Mouse (Mus musculus) lung, postnatal 0 days (tissue): ENCODE measurements around the gene Rora. TPM values are rescaled to one million over a fixed set of nuclear protein-coding genes. Genes with fewer than 3 reads are reported as not detected.
"Not testable (repeated sequence)": the region's sequence is repeated elsewhere in the genome, so short reads cannot be mapped to it uniquely, and the experiment has no call there.

Experiments used
- ATAC-seq: fragments of 200-750 bp; cut with Nextera tagmentation; 2 replicates; pipeline ENCODE4 v1.8.0; 2017; ENCODE audit warnings: moderate library complexity
- DNase-seq: peaks from one replicate; pipeline ENCODE4 v3.0.0-alpha.2; 2016; ENCODE audit warnings: low spot score
- H3K27ac ChIP-seq: fragments of 300-500 bp; sonication (generic); 2 replicates; pipeline ENCODE4 v1.5.1; 2014; ENCODE audit warnings: antibody characterized with exemption, mild to moderate bottlenecking, low read length, mixed read lengths
- H3K27me3 ChIP-seq: fragments of 300-500 bp; sonication (generic); replicated peaks from 2 replicates; pipeline ENCODE4 v1.6.1; 2014; ENCODE audit warnings: low read length, mixed read lengths; ENCODE audit not compliant: insufficient read depth
- H3K36me3 ChIP-seq: fragments of 300-500 bp; sonication (generic); 2 replicates; pipeline ENCODE4 v1.6.1; 2014; ENCODE audit warnings: low read length, mixed read lengths; ENCODE audit not compliant: insufficient read depth
- H3K4me1 ChIP-seq: fragments of 300-500 bp; sonication (generic); 2 replicates; pipeline ENCODE4 v1.6.1; 2014; ENCODE audit warnings: antibody characterized with exemption, low read depth, low read length, mixed read lengths; ENCODE audit not compliant: insufficient read depth
- H3K4me2 ChIP-seq: fragments of 300-500 bp; sonication (generic); replicated peaks from 2 replicates; pipeline ENCODE4 v1.6.1; 2014; ENCODE audit warnings: low read depth, mild to moderate bottlenecking, low read length, moderate library complexity, mixed read lengths
- H3K4me3 ChIP-seq: fragments of 300-500 bp; sonication (generic); 2 replicates; pipeline ENCODE4 v1.5.1; 2014; ENCODE audit warnings: low read depth, low read length
- H3K9ac ChIP-seq: fragments of 300-500 bp; sonication (generic); replicated peaks from 2 replicates; pipeline ENCODE4 v1.6.1; 2014; ENCODE audit warnings: low read depth, mild to moderate bottlenecking
- H3K9me3 ChIP-seq: fragments of 300-500 bp; sonication (generic); 2 replicates; pipeline ENCODE4 v1.6.1; 2016; ENCODE audit warnings: low read length, mixed read lengths
- CTCF ChIP-seq: IDR thresholded peaks from 2 replicates; pipeline ENCODE4 v1.5.1; 2016; ENCODE audit warnings: antibody characterized with exemption, mild to moderate bottlenecking
- EP300 ChIP-seq: IDR thresholded peaks from 2 replicates; pipeline ENCODE4 v1.6.1; 2016; ENCODE audit warnings: antibody characterized with exemption, mild to moderate bottlenecking, control low read depth
- WGBS: fragments of 180-500 bp; shearing (Covaris S2); extraction: QIAGEN DNeasy Blood & Tissue Kit; methylation state at CpG from one replicate; pipeline ENCODE4 v1.1.7; 2014; 5-methylcytosine and 5-hydroxymethylcytosine counted together
- polyA plus RNA-seq: library from polyadenylated mRNA; unstranded; fragments of >200 nt; fragmentation: Nextera tagmentation; extraction: Ambion mirVana; gene quantifications from 2 replicates; pipeline ENCODE4 v1.2.1, GENCODE M21; 2015

Rora gene
- polyA plus RNA-seq, 1 experiment from 2014 or later, result 18.8 TPM

DNA sequence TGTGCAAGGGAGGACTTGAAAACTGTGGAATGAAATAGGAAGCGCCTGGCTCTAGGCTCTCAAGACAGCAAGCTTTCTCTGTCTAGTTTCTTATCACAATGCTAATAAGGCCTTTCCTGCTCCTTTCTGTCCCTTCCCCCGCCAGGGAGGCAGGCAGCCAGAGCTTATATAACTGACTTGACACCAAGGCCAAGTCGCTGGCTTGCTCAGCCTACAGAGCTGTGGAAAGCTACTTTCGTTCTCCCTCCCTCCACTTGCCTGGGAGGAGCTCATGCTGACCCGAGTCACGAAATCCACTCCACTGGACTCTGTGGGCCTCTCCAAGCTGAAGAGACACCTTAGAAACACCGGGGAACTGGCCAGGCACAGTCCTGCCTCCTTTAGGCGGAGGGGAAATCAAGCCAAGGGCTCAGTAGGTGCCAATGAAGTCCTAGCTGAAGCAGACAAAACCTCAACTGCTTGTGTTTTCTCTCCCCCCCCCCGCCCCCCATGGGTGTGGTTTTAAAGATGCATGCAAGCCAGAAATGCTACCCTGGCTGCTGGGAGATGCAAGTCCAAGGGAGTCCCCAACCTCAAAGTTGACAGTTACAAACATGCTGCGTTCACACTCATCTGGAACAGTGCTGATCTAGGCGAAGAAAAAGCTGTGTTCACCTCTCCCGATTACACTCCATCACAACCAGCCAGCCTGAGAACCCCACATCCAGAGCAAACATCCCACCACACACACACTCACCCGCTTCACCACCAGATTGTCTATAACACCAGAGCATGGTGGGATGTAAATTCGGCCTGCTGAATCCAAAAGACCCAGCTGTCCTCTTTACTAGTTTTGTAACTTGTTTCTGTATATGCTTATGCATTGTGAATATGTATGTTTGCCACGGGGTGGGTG is 438.8 kb downstream of the Rora start:
- 0 out of 2 replicates have a peak overlapping the region, but pooled peaks have one; percentile 14 for H3K4me2 ChIP-seq
- peak; percentile 95 for ATAC-seq

DNA sequence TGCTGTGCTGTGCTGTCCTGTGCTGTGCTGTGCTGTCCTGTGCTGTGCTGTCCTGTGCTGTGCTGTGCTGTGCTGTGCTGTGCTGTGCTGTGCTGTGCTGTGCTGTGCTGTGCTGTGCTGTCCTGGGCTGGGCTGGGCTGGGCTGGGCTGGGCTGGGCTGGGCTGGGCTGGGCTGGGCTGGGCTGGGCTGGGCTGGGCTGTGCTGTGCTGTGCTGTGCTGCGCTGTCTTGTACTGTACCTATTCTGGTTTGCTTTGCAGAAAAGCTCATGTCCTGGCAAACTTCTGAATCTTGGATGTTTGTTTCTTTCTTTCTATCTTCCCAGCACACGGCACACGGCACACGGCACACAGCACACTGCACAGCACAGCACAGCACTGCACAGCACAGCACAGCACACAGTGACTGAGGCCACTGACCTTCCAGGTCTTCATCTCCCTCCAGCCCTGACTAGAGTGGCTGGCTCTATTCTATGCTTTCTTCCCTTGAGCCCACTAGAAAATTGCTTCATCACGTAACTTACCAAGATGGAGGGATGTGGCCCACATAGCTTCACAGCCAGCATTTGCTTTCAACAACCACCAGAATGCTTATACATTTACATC is 446.7 kb downstream of the Rora start:
- H3K27me3 ChIP-seq, H3K4me2 ChIP-seq, H3K4me3 ChIP-seq, H3K9me3 ChIP-seq, H3K9ac ChIP-seq, H3K4me1 ChIP-seq, DNase-seq, H3K36me3 ChIP-seq, H3K27ac ChIP-seq, ATAC-seq: not testable (repeated sequence)
- WGBS, result 92% methylated on average over 5 of the region's 5 CpGs

More for the DNA sequence above, 438.8 kb downstream of the Rora start:
- Histone ChIP-seq H3K9me3 (no peaks in the 10 kb centered on the region), H3K36me3 (no peaks in the 10 kb centered on the region), H3K9ac (no peak overlapping the region), H3K27me3 (no peaks in the 10 kb centered on the region), H3K4me1 (peaks cover 7% of the 10 kb centered on the region; the same call in 1 of the 2 replicates), H3K4me3 (no peak overlapping the region), H3K27ac (peak overlapping the region; percentile 48)
- TF ChIP-seq EP300 (peak; percentile 25; the same call in 1 of the 2 replicates), CTCF (peak; percentile 36)
- peak; percentile 87 for DNase-seq
- 38% methylated on average over 14 of the region's 15 CpGs for WGBS

DNA sequence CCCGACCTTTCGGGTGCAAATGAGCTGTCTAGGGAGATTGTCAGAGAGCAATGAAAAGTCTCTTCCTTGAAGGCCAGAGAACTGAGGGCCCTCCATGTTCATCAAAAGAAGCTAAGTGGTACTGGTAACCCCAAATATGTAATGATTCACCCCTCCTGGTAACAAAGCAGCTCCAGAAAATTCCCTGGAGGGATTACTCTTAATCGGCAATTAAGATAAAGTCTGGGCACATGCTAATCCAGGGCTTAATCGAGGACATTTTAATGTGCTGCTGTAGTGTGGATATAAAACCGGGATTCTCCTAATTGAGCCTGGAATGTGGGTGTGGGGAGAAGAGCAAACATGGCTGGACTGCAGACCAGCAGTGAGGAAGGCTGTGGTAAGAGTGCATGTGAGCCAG is 450.7 kb downstream of the Rora start:
- H3K9me3 ChIP-seq, result no peaks in the 10 kb centered on the region
- H3K9ac ChIP-seq, result no peak overlapping the region
- H3K4me3 ChIP-seq, result no peak overlapping the region
- no peaks in the 10 kb centered on the region for H3K27me3 ChIP-seq
- DNase-seq, result no peak
- H3K4me1 ChIP-seq, result no peaks in the 10 kb centered on the region
- no peak overlapping the region for H3K27ac ChIP-seq
- no peak overlapping the region for H3K4me2 ChIP-seq
- no peak for TF ChIP-seq EP300
- no peak for TF ChIP-seq CTCF
- no peak for ATAC-seq
- no peaks in the 10 kb centered on the region for H3K36me3 ChIP-seq
- 49% methylated on average over 5 of the region's 5 CpGs for WGBS

DNA sequence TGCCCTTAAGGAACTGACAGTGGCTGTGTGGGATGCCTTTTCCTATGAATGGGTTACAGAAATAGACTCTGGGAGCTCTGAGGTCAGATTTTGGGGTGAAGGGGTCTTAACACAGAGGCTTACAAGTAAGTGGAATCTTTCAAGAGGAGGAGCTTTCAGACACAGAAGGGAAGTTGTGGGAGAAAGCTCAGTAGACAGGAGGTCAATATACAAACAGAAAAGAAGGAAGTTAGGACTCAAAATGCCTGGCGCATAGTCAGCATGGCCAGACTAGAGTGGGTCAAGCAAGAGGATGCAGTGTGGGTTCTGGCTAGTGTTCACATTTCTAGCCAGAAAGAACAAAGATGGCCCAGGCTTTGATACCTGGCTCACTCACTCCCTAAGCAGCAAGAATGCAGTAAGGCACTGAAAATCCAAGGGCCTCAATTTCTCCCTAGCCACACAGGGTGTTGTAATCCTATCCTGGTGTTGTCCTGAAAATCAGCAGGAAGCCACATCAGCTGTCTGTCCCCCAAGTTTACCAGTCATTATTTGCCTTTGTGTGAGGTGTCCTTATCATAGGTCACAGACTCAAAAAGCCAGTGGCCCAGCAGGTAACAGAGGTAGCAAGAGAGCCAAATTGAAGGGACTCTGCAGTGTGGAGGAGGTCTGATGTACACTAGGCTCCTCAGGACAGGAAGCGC is 456.2 kb downstream of the Rora start:
- DNase-seq, result no peak
- no peaks in the 10 kb centered on the region for H3K27me3 ChIP-seq
- no peaks in the 10 kb centered on the region for H3K4me1 ChIP-seq
- no peak overlapping the region for H3K4me3 ChIP-seq
- H3K27ac ChIP-seq, result no peak overlapping the region
- no peak overlapping the region for H3K9ac ChIP-seq
- ATAC-seq, result no peak
- TF ChIP-seq EP300 (no peak), CTCF (no peak)
- 79% methylated on average over 2 of the region's 2 CpGs for WGBS
- no peaks in the 10 kb centered on the region for H3K36me3 ChIP-seq
- H3K9me3 ChIP-seq, result no peaks in the 10 kb centered on the region
- H3K4me2 ChIP-seq, result no peak overlapping the region

DNA sequence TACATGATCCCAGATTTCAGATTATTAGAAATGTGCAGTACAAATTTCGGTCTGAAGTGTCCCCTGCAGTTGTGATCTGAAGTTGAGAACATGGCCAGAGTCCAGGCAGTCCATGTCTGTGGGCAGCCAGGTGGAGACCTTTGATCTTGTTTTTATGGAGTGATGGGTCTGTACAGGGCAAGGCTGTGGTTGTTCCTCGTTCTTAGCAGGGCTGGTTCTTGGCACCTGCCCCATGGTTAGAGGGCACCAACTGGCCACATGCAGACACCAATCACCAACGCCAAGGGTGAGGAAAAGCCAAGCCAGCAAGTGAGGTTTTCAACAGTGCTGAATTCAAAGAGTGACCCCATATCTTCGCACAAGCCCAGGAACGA is 456.7 kb downstream of the Rora start:
- ATAC-seq, result no peak
- Histone ChIP-seq H3K9me3 (no peaks in the 10 kb centered on the region), H3K4me3 (no peak overlapping the region), H3K27ac (no peak overlapping the region), H3K4me1 (no peaks in the 10 kb centered on the region), H3K27me3 (no peaks in the 10 kb centered on the region), H3K4me2 (no peak overlapping the region), H3K9ac (no peak overlapping the region), H3K36me3 (no peaks in the 10 kb centered on the region)
- whole genome bisulfite sequencing, result 56% methylated on average over 5 of the region's 5 CpGs
- TF ChIP-seq EP300 (no peak), CTCF (no peak)
- DNase-seq, result no peak

DNA sequence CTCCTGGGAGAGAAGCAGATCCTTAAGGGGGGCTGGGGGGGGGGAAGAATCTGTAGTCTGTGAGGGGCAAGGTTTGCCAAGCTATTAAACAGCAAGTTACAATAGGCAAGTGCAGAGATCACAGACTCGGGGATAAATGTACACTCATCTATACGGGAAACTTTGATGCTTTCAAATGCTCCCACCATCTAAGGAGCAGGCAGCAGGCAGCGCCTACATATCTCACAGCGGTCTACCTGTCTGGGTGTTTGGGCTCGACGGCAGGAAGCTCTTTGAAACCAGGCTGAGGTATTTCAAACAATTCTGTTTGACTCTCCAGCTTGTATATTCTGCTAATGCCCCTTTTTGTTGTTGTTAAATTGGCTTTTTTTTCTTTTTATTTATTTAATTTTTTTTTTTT is 457.1 kb downstream of the Rora start:
- H3K9ac ChIP-seq, result no peak overlapping the region
- ATAC-seq, result no peak
- H3K36me3 ChIP-seq, result no peaks in the 10 kb centered on the region
- no peaks in the 10 kb centered on the region for H3K4me1 ChIP-seq
- no peaks in the 10 kb centered on the region for H3K9me3 ChIP-seq
- TF ChIP-seq EP300 (no peak), CTCF (no peak)
- WGBS, result 54% methylated on average over 6 of the region's 6 CpGs
- no peak overlapping the region for H3K4me2 ChIP-seq
- no peak for DNase-seq
- H3K27ac ChIP-seq, result no peak overlapping the region
- no peaks in the 10 kb centered on the region for H3K27me3 ChIP-seq
- no peak overlapping the region for H3K4me3 ChIP-seq
